Mouse (Mus musculus) right cerebral cortex, postnatal 25 days (tissue): ENCODE results near the gene Kidins220.

Experiments
- DNase-seq: peaks from one replicate; pipeline ENCODE4 v3.0.0; 2022

Gene Kidins220

DNA sequence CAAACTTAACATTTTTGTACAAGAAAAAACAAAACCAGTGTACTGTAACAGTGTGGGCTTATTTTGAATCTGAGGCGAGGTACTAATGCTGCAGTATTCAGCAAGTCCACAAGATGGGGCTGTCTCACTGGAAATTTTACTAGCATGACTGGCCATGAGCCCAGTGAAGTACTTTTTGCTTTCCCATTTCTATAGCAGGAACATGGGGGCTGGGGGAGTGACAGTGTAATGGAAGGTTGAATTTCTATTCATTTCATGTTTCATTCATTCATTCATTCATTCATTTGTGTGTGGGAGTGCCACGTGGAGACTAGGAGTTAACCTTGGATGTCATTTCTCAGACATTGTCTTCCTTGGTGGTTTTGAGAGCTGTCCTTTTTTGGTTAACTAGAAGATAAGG is 52.7 kb downstream of the Kidins220 start:
- peak; percentile 53 for DNase-seq

DNA sequence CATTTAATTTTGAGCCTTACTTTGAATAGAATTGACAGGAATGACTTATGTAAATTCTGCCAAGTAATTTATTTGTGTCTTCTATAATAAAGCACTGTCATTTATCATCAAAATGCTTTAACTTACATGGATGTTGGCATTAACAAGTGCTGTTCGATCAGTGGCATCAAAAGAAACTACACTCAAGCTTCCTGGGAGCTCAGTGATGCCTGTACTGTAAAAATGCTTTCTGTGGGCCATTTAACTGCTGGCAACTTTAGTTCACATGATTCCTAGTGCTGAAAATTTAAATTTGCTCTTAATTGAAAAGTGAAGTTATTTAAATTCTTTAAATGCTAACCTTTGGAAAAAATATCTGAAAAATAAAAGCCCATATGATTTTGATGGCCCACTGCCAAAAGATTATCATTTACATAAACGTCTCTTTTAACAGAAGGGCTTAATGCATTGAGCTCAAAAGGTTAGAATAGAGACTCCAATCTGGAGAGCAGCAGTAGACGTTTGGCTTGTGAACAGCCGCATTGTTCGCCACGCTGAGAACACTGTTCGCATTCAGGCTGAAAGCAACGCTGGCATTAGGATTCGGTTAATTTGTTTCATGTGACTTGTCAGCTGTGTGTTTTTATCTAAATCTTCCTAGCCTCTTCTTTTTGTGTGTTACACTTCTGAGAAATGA is 59.1 kb downstream of the Kidins220 start:
- DNase-seq = no peak

DNA sequence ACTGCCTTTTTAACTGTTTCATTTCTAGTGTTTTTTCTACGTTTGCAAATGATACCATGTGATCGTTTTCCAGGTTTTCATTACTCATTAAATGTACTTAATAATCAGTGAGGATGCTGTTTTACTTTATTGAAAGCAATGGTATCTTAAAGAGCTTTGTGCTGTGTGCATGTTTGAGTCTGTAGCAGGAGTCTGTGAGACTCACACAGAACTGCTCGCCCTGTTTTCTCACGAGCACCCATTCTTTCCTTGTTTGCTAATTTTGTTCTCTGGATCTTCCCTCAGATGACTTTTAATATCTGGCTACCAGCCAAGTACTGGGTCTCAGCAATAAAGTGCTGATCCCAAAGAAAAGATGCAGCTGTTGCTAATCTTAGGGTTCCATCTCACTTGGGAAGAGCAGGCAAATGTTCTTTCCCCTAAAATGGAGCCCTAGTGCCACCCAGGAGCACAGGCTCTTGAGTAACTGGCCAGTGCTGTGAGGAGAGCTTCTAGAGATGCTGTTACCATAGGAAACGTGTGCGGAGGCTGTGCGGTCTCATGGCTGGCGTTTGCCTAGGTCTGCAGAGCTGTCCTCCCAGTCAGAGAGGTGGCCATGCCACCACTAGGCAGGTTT is 59.7 kb downstream of the Kidins220 start:
- DNase-seq = no peak

DNA sequence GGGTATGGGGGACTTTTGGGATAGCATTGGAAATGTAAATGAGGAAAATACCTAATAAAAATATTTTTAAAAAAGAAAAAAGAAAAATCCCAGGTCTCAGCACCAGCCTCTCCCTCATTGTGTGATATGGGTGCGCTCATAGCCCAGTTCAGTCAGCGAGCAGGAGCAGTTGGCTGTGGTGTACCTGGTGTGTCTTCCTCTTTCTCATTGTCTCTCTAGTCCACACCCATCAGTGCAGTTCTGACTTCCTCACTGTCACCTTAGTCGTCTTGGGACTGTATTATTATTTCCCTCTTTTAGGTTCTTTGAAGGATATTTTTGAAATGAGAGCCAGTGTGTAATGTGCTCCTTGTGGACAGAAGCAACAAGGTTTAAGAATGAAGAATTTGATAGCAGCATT is 61.3 kb downstream of the Kidins220 start:
- no peak for DNase-seq

DNA sequence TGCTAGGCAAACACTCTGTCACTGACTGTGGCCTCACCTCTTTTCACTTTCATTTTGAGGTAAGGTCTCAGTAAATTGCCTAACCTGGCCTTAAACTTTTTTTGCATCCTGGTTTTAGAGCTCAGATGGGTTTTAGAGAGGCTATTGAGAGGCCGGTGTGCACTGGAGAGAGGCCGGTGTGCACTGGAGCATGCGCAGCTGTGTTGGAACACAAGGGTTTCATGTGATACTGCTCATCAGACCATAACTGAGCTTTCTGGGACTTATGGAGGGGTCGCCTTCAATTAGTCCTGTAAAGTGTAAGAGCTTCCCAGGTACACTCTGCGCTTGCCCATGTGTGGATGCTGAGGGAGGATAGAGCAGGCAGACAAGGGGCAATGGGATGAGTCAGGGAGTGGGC is 62.5 kb downstream of the Kidins220 start:
- DNase-seq = no peak

DNA sequence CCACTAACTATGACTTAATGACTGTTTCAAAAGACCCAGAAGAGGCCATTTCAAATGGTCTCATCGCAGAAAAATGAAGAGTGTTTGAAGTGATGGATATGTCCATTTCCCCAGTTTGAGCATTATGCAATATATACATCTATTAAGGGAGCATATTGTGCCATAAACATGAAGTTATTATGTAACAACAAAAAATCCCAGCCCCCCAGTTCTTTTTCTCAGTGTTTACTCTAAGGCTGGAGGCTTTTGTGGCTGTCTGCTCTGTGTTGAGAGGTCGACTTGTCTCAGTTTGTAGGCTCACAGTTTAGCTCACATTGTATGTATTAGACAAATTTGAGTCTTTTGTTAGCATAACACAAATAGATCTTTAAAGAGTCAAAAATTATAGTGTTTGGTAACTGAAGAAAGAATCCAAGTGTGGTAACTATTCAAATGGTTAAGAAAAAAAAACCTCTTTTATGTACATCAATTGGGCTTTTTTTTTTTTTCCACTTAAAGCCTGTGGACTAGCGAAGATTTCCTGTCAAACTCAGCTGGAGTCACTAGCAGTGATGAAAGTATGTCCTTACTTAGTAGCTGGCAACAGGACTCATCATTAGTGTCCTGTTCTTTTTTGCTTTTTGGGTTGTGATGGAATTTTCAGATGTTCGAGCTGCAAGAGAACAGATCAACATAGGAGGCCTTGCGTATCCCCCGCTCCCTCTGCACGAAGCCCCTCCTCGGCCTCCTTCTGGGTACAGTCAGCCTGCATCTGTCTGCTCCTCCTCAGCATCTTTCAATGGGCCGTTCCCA is 63.2 kb downstream of the Kidins220 start:
- no peak for DNase-seq

DNA sequence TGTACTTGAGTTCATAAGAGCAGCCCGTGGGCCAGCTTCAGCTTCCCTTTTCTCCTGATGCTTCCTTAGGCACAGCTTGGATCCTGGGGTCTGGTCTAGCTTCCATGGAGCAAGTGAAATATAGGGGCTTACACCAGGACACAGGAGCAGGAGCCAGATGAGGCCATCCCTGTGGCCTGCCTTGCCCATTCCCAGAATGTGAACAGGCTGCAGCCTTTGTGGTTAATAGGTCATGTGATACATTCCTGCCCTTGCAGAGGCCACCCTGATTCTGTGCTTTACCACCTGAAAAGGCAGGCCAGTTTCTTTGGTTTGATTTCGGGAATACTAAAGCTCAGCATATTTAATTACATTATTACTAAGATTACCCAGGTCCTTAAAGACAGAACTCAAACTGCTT is 69.3 kb downstream of the Kidins220 start:
- no peak for DNase-seq

DNA sequence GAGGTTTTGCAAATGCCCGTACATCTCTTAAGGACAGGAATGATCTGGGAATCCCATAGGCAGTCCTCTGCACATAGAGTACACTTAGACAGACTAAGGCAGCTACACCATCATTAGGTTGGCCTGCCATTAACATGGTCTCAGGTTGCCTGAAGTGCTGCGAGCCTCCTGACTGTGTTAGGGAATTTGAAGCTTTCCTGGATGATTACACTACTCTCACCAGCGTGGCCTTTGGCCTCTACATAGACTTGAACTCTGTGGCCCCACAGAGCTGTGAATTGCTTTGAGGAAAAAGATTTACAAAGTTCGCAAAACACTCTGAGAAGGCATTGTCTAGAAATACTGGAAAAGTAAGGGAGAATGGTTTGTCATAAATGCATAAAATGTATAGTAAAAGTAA is 69.9 kb downstream of the Kidins220 start:
- DNase-seq = no peak

DNA sequence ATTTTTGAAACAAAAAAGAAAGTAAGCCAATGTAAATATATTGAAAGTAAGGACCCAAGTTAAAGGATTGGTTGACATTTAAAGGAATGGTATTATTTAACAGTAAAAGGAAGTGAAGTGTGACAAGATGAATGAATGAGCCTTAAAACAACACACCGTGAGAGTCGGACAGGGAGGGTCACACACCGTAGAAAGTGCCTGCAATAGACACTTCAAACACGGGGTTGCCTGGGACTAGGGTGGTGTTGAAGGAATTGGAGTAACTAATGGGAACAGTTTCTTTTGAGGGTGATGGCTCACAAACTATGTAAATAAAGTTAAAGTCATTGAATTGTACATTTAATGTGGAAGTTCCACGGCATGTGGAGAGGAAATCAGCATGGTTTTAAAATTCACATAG is 74.5 kb downstream of the Kidins220 start:
- DNase-seq = no peak

DNA sequence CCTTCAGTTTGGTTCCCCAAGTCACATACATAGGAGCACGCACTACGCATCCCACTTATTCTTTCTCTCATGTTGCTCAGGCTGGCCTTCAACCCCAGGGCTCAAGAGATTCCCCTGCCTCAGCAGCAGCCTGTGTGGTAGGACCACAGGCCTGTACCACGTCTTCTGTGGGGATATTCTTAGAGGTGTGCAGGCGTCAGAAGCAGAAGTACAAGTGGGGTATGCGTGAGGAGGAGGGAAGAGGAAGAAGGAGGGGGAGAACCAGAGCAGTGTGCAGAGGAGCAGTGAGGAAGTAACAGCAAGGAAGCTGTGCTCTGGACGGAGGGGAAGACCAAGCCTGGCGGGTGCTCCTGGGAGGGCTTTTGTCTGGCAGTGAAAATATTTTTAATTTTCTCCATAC is 79.8 kb downstream of the Kidins220 start:
- DNase-seq = no peak

DNA sequence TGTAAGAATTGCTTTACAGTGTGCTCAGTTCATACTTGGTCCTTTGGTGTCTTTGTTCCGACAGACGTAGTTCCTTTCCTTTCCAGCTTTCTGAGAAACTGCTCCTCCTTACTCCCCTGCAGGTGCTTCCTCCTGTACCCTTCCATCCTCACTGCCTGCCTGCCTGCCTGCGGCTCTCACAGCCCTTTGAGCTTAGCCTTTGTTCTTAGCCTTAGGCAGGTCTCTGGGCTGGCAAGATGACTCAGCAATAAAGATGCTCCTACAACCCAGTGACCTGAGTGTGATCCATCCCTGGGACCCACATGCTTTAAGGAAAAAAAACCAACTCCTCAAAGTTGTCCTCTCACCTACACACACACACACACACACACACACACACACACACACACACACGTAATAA is 80.2 kb downstream of the Kidins220 start:
- DNase-seq = no peak

DNA sequence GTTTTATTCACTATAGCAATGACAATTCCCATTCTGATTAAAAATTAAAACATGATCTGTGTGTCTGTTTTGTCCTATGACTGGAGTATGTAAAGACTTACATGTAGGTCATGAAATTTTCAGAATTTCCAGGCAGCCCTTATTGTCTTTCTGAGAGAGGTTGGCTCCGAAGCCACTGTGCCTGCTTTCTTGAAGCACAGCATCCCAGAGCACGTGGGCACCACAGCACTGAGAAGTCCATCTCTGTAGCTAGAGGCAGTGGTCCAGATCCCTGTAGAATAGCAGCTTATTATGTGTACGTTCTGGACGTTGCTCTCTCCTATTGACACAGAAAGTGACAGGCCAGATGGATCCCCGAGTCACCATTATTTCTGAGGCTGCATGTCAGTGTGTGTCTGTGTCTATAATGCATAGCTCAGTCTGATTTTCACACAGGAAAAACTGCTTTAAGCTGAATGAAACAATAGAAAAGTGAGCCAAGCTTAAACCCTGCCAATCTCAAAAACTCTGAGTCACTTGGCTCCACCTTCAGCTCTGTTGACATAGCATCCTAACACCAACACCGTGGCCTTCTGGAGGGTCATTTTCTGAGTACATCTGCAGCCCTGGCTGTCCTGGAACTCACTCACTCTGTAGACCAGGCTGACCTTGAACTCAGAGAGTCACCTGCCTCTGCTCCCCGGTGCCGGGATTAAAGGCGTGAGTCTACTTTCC is 84.9 kb downstream of the Kidins220 start:
- no peak for DNase-seq

DNA sequence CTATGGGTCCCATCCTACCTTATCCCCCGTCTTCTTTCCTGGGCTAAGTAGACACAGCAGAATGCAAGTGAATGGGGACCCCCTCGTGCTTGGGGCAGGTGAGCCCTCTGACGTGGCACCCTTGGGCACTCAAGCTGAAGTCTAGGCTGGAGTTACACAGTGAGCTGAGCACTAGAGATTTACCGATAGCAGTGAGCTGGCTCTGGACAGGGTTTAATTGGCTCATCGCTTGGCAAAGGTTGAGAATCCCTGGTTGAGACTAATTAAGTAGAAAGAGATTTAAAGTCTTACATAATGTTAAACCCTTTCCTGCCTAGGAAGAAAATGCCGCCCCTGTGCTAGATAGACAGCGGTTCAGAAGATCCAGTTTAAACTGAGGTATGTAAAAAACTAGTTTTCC is 86.2 kb downstream of the Kidins220 start:
- DNase-seq = no peak

DNA sequence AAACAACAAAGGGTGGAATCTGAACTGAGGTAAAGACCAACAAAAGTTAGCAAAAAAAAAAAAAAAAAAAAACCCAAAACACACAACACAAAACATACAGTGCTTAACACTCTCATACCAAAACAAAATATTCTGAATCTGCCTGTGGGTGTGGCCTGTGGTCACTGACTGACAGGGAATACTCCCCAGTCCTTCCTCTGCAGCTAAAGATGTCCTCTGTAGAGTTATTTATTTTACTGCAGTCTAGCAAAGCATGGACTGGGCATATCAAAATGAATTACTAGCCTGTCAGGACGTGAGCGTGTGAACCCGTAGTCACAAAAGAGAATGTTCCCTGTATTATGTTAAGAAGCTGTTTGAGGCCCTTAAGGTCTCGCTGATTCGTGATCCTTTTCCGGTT is 87.5 kb downstream of the Kidins220 start:
- no peak for DNase-seq

DNA sequence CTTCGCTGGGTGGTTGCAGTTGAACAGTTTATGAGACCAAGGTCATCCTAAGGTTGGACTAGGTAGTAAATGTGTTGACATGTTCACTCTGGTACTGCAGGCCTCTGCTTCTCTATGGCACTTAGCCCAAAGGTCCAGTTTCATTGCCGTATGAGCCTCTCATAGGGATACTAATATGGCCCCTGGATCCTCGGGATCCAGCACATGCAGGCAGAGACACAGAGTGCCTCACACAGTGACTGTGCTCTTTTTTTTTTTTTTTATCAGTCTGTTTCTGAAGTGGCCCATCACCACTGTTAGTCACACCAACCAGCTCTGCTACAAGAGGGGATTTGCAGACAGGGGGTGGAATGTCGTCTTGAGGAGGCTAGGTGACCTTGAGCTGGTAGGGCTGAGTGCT is 98.6 kb downstream of the Kidins220 start:
- no peak for DNase-seq

DNA sequence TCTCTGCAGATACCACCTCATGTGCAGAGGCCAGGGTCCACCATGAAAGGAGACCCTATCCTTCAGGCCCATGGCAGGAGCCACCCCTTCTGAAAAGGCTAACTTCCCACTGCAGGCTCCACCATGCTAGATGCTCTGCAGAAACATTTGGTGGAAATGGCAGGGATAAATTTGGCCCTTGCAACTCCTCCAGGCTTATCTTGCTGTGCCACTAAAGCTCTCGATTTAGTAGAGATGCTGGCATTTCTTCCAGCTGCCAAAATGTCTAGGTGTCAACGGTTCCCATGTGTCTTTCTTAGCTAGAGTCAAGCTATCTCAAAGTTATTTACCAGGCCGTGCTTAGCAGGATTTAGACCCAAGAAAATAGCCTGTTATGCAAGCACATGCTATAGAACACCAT is 99.6 kb downstream of the Kidins220 start:
- DNase-seq = peak; percentile 29

DNA sequence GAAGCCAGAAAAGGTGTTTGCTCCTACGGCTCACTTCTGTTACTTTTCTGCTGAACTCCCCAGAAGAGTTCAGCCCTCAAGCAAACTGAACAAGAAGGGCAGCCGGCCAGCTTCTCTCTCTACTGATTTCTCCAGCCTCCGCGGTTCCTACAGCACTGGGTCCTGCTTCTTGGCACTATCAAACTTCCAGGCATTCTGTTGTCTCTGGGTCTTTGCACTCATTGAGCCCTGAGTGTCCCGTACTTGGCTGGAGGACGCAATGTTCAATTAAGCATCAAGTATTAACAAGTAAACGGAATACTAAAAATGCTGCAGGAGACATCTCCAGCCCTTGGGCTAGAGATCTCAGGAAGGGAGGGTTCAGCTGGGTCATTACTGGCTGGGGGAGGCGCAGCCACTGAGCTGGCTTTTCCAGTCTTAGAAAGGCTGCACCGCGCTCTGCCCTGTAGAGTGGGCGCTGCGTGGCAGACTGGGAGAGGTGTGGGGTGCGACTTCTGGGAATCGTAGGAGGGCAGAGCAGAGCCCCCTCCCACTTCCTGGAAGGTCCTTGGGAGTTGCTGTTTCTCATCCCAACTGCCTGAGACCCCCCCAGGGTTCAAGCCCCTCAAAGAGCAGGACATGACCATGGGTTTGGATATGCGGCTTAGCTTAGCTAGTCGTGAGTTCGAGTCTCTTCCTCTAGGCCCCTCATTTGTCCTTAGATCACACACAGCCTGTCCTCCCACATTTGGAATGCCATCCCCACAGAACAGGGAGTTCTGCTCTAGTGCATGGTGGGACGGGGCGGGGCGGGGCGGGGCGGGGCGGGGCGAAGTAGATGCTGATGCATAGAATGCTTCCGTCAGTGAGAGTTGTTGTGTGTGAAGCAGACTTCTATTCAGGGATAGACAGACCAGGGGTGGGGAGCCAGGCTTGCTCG is 108.8 kb downstream of the Kidins220 start:
- DNase-seq = no peak

DNA sequence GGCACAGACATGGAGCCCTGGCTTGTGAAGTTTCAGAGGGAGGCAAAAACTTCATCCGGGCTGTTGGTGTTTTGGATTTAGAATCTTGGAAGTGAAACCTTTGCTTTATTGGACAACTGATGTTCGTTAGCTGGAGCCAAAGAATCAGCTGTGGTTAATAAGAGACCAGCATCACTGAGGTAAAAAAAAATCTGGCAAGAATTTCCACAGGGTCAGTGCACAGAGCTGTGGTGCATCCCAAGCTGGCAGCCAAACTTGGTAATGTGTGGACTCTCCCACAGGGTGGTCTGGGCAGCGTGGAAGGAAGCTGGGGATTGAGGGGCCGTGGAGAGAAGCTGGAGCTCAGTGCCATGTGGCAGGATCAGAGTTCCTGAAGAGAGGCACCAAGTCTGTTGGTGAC is 112.2 kb downstream of the Kidins220 start:
- no peak for DNase-seq

DNA sequence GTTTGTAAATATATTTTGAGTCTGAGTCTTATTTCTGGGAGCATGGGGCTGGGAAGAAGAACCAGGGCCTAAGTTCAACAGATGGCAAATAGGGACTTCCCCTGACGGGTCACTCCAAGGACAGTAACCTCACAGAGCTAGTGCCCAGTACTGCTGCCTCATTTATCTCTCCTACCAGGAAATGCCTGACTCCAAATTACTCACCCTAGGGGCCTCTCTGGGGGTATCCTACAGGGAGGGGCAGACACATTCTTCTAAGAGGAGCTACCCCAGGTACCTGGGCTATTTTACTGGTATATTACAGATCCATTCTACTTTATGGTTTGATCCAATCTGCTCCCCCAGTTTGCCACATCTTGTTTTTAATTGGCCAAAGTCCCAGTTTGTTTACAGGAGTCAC is 114.7 kb downstream of the Kidins220 start:
- DNase-seq = no peak

DNA sequence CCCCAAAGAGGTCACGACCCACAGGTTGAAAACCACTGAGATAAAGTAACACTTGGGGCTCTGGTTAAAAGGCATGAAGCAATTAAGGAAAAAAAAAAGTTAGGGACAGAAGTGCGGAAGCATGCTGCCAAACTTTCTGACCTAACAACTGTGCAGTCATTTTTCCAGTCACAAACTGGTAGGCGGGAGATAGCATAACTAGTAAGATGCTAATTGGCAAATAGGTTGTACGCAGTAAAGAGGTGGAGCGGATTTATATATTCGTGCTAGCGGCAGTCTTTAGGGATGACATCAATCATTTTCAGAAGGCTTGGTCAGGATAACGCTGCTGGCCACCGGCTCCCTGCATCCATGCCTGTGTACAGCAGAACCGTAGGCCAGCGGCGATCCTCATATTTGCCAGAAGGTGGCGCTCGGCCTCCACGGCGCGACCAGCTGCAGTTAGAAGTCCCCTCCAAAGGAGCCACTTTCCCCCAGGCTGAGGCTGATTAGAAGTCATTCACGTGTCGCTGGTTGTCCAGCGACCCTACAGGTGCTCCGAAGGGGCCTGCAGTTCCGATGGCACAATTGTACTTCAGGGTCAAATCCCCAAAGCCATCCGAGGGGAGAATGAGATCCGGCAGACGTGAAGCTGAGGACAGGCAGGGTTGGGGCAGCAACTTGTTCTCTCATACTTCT is 117.4 kb downstream of the Kidins220 start:
- DNase-seq = peak; percentile 87

DNA sequence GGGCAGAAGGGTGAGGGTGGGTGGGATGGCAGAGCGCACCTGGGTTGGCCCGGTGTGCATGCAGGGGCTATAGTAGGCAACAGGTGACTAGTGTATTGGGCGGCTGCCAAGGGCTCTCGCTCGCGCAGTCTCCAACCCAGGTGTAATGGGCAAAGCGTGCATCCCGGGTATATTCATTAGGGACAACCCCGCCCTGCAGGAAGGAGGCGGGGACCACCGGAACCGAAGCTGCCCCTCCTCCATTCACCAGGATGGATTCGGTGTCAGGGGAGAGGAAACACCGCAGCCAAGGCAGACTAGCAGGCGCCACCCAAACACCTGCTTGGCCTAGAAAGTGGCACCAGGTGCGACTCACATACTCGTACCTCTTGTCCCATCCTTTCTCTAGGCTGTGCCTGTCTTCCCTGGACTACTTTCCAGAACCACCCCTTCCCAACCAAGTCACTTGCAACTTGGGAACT is 118.1 kb downstream of the Kidins220 start:
- DNase-seq = peak; percentile 21
